Comparison of ENCODE assay signal across 8 mouse cellular contexts in genomic region chr8:124947865-124948732, GRCm38 (mm10). TPM values are rescaled to one million over a fixed set of nuclear protein-coding genes. Genes with fewer than 3 reads are reported as not detected.
DNase-seq lines count a peak whose midpoint lies in the region; ATAC-seq and TF ChIP-seq lines count a peak whose summit lies in the region.

No protein-coding gene starts in this region.

- peak; percentile 4; the same call in 1 of the 2 replicates for ATAC-seq in embryonic facial prominence, embryonic 14.5 days (ENCODE audit: low read depth)
- peak; percentile 2; the same call in 1 of the 2 replicates for ATAC-seq in heart, embryonic 16.5 days (replicated peaks; ENCODE audit: extremely low read depth, insufficient read depth, low FRiP score)
- peak; percentile 4 for ATAC-seq in lung, postnatal 0 days

- WGBS in embryonic facial prominence, embryonic 14.5 days: under 1% methylated on average over 36 of the region's 67 CpGs
- under 1% methylated on average over 67 of the region's 67 CpGs for WGBS in heart, embryonic 16.5 days
- WGBS in lung, postnatal 0 days: under 1% methylated on average over 59 of the region's 67 CpGs

- H3K27ac ChIP-seq in embryonic facial prominence, embryonic 14.5 days (replicated peaks; ENCODE audit: low read depth, low read length): peak overlapping the region; percentile 96
- peak overlapping the region; percentile 98 for H3K27ac ChIP-seq in heart, embryonic 16.5 days (ENCODE audit: low read length)
- H3K27ac ChIP-seq in lung, postnatal 0 days (ENCODE audit: low read length): peak overlapping the region; percentile 96

- H3K9me3 ChIP-seq in embryonic facial prominence, embryonic 14.5 days (ENCODE audit: control insufficient read depth, low read length): no peaks in the 10 kb centered on the region
- H3K9me3 ChIP-seq in heart, embryonic 16.5 days (replicated peaks; ENCODE audit: control insufficient read depth, low read length): no peaks in the 10 kb centered on the region
- H3K9me3 ChIP-seq in lung, postnatal 0 days (ENCODE audit: low read length): no peaks in the 10 kb centered on the region

- no peaks in the 10 kb centered on the region for H3K27me3 ChIP-seq in embryonic facial prominence, embryonic 14.5 days (replicated peaks; ENCODE audit: control insufficient read depth, insufficient read depth, low read length)
- H3K27me3 ChIP-seq in heart, embryonic 16.5 days (ENCODE audit: control insufficient read depth, insufficient read depth, low read length): no peaks in the 10 kb centered on the region
- no peaks in the 10 kb centered on the region for H3K27me3 ChIP-seq in lung, postnatal 0 days (replicated peaks; ENCODE audit: insufficient read depth, low read length)

- no peaks in the 10 kb centered on the region for H3K36me3 ChIP-seq in embryonic facial prominence, embryonic 14.5 days (ENCODE audit: control insufficient read depth, insufficient read depth, low read length)
- H3K36me3 ChIP-seq in heart, embryonic 16.5 days (ENCODE audit: control insufficient read depth, insufficient read depth): no peaks in the 10 kb centered on the region
- no peaks in the 10 kb centered on the region for H3K36me3 ChIP-seq in lung, postnatal 0 days (ENCODE audit: insufficient read depth, low read length)

- peak overlapping the region; percentile 91 for H3K9ac ChIP-seq in embryonic facial prominence, embryonic 14.5 days (ENCODE audit: low read depth, low read length)
- H3K9ac ChIP-seq in heart, embryonic 16.5 days (ENCODE audit: low read length): peak overlapping the region; percentile 85
- H3K9ac ChIP-seq in lung, postnatal 0 days (replicated peaks; ENCODE audit: low read depth): peak overlapping the region; percentile 87

- no peak for TF ChIP-seq EP300 in lung, postnatal 0 days (IDR thresholded peaks at IDR 0.05)

- DNase-seq in CD4-positive, CD25-positive, alpha-beta regulatory T cell, adult 2 months (ENCODE audit: low read depth, low spot score): peak; percentile 60
- DNase-seq in adrenal gland, postnatal 25 days: peak; percentile 54
- DNase-seq in embryonic facial prominence, embryonic 14.5 days (ENCODE audit: low spot score): peak; percentile 56
- peak; percentile 65 for DNase-seq in kidney, postnatal 14 days
- peak; percentile 40 for DNase-seq in lung, postnatal 0 days (ENCODE audit: low spot score)
- peak; percentile 52 for DNase-seq in ovary, postnatal 36 days (ENCODE audit: low spot score)
- DNase-seq in thymus, postnatal 4 days: peak; percentile 70

- H3K4me3 ChIP-seq in embryonic facial prominence, embryonic 14.5 days (ENCODE audit: low read depth, low read length): peak overlapping the region; percentile 80
- H3K4me3 ChIP-seq in heart, embryonic 16.5 days (ENCODE audit: low read length): peak overlapping the region; percentile 66
- H3K4me3 ChIP-seq in lung, postnatal 0 days (ENCODE audit: low read depth, low read length): peak overlapping the region; percentile 82

- TF ChIP-seq CTCF in lung, postnatal 0 days (IDR thresholded peaks at IDR 0.05): no peak; the same call in 1 of the 2 replicates

- H3K4me1 ChIP-seq in embryonic facial prominence, embryonic 14.5 days (ENCODE audit: control insufficient read depth, insufficient read depth, low read length): peaks cover 20% of the 10 kb centered on the region
- H3K4me1 ChIP-seq in heart, embryonic 16.5 days (ENCODE audit: control insufficient read depth, insufficient read depth, low read length): peaks cover 40% of the 10 kb centered on the region
- peaks cover 19% of the 10 kb centered on the region for H3K4me1 ChIP-seq in lung, postnatal 0 days (ENCODE audit: insufficient read depth, low read depth, low read length)

- H3K4me2 ChIP-seq in embryonic facial prominence, embryonic 14.5 days (ENCODE audit: low read depth, low read length): peak overlapping the region; percentile 91
- peak overlapping the region; percentile 75 for H3K4me2 ChIP-seq in heart, embryonic 16.5 days (ENCODE audit: low read depth, low read length)
- peak overlapping the region; percentile 99 for H3K4me2 ChIP-seq in lung, postnatal 0 days (replicated peaks; ENCODE audit: low read depth, low read length)

RNA-seq across cellular contexts. Expression of gene Egln1, which starts 1.0 kb away (rescaled TPM):
- 57.5 and 57.6 TPM in 2 replicates for total RNA-seq in adrenal gland, postnatal 25 days (2021)
- polyA plus RNA-seq in embryonic facial prominence, embryonic 14.5 days (2014; fragmentation: Nextera tagmentation; extraction: Ambion mirVana): 17.1 and 17.2 TPM in 2 replicates
- 17.8 and 19.5 TPM in 2 replicates for polyA plus RNA-seq in heart, embryonic 16.5 days (2015; fragmentation: Nextera tagmentation; extraction: Ambion mirVana)
- 7.7 and 8.8 TPM in 2 replicates for polyA plus RNA-seq in lung, postnatal 0 days (2015; fragmentation: Nextera tagmentation; extraction: Ambion mirVana)

RNA-seq across cellular contexts. Expression of gene Sprtn, which starts 50.4 kb away (rescaled TPM):
- 19.7 and 24.1 TPM in 2 replicates for total RNA-seq in adrenal gland, postnatal 25 days (2021)
- polyA plus RNA-seq in embryonic facial prominence, embryonic 14.5 days (2014; fragmentation: Nextera tagmentation; extraction: Ambion mirVana): 9.8 and 10.0 TPM in 2 replicates
- polyA plus RNA-seq in heart, embryonic 16.5 days (2015; fragmentation: Nextera tagmentation; extraction: Ambion mirVana): 8.3 and 8.5 TPM in 2 replicates
- 6.9 TPM in 2 replicates for polyA plus RNA-seq in lung, postnatal 0 days (2015; fragmentation: Nextera tagmentation; extraction: Ambion mirVana)

RNA-seq across cellular contexts. Expression of gene Exoc8, which starts 50.6 kb away (rescaled TPM):
- total RNA-seq in adrenal gland, postnatal 25 days (2021): 25.2 and 27.7 TPM in 2 replicates
- 5.4 and 7.2 TPM in 2 replicates for polyA plus RNA-seq in embryonic facial prominence, embryonic 14.5 days (2014; fragmentation: Nextera tagmentation; extraction: Ambion mirVana)
- polyA plus RNA-seq in heart, embryonic 16.5 days (2015; fragmentation: Nextera tagmentation; extraction: Ambion mirVana): 6.9 and 7.3 TPM in 2 replicates
- polyA plus RNA-seq in lung, postnatal 0 days (2015; fragmentation: Nextera tagmentation; extraction: Ambion mirVana): 7.0 and 7.7 TPM in 2 replicates

Comparison
In these comparisons a context has a peak if more than half of its experiments do, and no peak if none do; other contexts are left out.
1. Peak in every context shown above with its lines: DNase-seq, ATAC-seq, H3K4me3 ChIP-seq and H3K27ac ChIP-seq.